Mouse (Mus musculus): ENCODE measurements around the gene Gm47791.
A peak's percentile ranks its signal among the peaks of the same experiment; 100 is the strongest.

Gm47791 gene

GRCm38 (mm10) chr1:82771022-82771586 lies at the start of gene Gm47791:
TSS of gene Gm47791 (minus strand) at chr1:82771243.
- no peak for DNase-seq

GRCm38 (mm10) chr1:82820626-82821186 lies 49.7 kb upstream of the Gm47791 start:
- no peak for DNase-seq

- no peak for DNase-seq
Observed at GRCm38 (mm10) chr1:82820179-82820578, 49.1 kb upstream of the Gm47791 start.

GRCm38 (mm10) chr1:82819366-82819765 lies 48.3 kb upstream of the Gm47791 start:
- no peak for DNase-seq

DNA sequence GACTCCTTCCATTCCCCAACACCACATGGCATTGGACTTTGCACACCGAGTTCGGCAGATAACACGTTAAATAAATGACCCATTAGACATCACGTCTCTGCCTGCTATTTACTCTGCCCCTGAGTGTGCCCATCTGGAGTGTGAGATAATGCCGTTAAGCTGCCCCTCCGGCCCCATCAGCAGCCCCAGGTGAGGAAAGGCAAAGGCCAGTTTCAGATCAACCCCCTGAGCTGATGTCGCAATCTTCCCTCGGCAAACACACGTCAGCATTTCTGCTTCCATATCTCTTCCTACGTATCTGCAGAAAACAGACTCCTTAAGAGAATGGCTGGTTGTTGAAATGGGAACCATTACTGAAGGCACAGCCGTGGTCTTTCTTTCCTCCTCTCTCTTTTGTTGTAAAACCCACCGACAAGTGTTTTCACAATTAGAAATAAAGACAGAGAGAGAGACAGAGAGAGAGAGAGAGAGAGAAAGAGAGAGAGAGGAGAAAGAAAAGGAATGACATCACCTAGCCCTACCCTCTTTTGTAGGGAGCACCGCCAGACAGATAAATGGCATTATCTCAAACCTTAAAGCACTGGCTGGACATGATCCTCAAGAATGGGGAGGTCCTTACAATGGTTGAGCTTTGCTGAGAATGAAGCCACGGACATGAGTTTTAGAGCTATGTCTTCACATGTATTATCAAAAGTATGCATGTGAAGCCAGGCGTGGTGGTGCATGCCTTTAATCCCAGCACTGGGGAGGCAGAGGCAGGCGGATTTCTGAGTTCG lies 45.1 kb upstream of the Gm47791 start:
- DNase-seq = no peak

DNA sequence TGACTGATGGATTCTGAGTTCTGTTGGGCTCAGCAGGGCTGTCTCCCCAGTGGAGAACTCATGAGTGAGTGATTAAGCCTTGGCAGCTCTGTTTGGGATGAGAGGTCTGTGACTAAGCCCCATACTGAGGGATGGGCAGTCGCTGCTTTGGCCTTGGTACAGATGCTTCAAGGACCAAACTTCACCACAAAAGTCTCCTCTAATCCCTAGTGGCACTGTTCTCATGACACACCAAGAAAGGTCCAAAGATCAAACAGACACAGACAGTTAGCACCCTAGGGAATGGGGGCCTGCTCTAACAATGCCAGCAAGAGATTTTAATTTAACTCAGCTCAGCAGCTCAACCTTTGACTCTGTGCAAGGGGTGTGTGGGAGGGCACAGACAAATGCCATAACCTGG lies 40.7 kb upstream of the Gm47791 start:
- DNase-seq = no peak

DNA sequence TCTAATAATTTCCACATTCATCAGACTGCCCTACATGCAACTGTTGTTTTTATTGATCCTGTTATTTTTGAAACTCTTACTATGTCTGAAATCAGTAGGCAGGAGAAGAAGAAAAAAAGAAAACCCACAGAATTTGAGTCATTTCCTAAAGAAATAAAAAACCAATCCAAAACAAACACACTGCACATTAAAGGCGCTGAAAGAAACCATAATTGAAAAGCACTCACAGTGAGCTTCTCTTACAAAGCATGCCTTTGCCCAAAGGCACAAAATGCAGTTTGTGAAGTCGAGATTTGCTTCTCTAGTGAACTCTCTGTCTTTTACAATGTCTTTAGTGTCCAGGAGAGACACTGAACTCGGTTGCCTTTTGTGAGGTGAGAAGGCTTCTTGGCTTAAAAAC lies 37.5 kb upstream of the Gm47791 start:
- DNase-seq = no peak

GRCm38 (mm10) chr1:82807206-82807605 lies 36.2 kb upstream of the Gm47791 start:
- DNase-seq = no peak

- no peak for DNase-seq
Observed at GRCm38 (mm10) chr1:82806391-82806790, 35.3 kb upstream of the Gm47791 start.

DNA sequence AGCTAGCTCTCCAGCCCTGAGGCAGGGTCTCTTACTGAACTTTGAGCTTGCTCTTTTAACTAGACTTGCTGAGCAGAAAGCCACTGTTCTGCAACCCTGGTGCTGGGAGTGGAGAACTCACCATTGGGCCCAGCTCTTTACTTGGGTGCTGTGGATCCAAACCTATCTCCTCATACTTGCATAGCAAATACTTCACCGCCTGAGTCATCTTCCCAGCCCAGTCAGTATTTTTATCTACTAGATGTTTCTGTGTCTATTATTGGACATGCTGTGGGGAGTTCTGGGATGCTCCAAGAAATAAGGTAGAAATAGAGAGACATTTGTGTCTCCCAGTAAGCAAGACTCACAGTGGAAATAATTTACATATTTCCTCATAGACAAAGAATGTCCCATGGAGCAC lies 33.0 kb upstream of the Gm47791 start:
- no peak for DNase-seq

GRCm38 (mm10) chr1:82803608-82804007 lies 32.6 kb upstream of the Gm47791 start:
- DNase-seq = no peak

DNA sequence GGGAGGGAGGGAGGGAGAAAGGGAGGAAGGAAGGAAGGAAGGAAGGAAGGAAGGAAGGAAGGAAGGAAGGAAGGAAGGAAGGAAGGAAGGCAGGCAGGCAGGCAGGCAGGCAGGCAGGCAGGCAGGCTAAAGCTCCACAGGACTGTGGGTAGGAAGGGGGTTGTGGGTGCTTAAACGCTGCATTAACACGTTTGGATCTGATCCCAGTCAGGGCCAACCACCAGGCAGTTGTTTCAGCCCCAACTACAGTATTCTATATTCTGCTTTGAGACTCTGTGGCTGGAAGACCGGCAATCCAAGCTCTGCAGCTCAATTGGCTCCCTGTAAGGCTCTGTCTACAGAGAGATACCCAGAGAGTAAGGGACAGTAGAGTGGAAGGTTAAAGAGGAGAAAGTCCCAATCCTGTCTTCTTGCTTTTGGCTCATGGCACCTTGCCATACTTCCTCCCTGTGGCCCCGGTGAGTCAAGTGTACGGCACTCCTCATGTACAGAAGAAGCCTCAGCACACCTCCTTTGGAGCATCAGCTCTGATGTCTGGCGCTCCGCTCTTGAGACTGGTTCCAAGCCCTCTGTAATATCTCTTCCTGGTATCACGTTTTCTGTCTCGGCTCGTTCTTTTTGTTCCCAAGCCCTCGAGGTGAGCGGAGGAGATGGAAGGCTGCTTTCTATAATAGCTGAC lies 30.2 kb upstream of the Gm47791 start:
- no peak for DNase-seq

DNA sequence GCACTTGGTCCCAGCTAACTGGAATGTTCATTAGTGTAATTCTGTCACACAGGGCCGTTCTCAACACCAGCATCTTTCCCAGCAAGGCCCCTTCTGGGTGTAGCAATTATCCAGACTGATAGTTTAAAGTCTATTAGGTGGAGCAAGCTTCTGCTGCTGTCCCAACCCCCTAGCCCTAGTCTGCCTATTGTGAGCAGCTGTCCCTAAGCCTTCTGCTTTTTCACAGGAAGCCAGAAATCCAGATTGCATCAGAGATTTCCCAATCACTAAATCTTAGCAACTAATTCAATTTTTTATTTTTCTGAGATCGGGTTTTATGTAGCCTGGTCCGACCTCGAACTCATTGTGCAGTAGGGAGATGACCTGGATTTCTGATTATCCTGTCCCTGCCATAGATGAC lies 27.9 kb upstream of the Gm47791 start:
- DNase-seq = no peak

GRCm38 (mm10) chr1:82798304-82798703 lies 27.3 kb upstream of the Gm47791 start:
- no peak for DNase-seq

DNA sequence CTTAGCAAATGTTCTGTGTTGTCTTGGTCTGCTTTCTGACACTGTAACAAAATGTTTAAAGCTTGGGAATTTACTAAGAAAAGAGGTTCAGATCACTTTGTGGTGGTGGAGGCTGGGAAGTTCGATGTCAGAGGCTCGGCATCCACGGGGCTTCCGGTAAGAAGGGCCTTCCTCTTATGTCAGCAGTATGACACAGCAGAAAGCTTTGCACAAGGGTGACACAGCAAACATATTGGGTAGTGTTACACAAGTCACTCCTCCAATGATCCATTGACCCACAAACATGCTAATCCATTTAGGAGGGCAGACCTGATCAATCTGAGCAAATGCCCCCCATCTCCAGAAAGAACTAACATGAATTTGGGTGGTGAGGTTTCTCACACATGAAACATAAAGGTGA lies 26.0 kb upstream of the Gm47791 start:
- DNase-seq = no peak

DNA sequence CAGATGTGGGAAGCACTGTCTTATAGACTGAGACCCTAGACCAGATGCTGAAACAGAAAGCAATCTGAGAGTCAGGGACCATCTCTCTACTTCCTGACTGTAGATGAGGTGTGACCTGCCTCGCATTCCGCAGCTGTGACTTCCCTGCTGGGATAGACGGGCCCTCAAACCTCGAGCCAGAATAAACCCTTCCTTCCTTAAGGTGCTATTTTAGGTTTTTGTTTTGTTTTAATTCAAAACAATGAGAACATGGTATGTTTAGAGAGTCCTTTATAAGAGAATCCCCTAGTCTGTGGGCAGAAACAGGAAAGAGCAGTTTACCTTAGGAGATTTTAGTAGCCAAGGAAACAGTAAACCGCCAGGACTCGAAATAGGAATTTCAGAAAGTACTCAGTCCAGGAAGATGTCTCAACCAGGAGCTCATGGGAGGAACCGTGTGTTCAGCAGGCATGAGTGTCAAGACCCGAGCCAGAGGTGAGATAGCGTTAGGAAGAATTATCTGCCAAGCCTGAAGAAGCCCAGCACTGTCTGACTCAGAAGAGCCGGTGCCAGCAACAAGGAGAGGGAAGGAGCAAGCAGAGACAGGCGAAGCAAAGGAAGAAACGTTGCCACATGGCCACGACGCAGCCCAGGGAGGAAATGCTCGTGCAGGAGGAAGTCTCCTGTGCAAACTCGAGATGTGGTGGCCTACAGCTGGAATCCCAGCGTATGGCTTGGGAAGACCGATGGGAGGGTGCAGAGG lies 24.8 kb upstream of the Gm47791 start:
- DNase-seq = no peak

DNA sequence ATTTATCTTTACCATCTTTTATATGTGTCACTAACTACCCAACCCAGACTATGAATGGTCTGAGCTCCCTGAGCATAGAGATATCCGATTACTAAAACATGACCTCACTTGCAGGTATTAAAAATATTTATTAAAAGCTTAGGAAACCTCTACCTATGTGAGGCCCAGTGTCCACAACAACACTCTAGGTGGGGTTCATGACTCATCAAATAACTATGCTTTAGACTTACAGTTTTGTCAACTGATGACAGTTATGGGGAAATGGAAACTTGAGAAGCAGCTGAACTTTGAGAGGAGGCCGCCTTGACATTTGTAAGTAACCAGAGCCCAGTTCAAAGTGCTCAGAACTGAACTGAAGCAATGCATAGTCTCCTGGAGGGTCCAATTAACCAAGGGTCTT lies 24.2 kb upstream of the Gm47791 start:
- DNase-seq = no peak

- peak; percentile 54 for DNase-seq
Observed at GRCm38 (mm10) chr1:82793986-82794385, 22.9 kb upstream of the Gm47791 start.

DNA sequence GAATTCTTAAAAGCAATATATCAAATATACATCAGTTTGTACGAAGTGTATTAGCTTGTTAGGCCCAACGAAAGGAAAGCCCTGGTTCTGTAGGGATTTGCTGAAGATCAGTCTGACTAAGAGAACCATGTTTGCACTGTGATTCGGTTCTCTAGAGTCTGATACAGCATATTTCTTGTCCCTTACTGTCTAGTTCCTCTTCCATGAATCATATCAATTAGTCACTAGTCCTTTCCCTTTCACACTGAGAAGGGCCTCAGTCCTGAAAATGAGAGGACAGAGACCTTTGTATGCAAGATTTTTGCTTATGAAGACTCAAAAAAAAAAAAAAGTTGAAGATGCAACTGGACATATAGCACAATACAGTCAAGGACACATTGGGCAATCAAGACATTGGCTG lies 22.1 kb upstream of the Gm47791 start:
- no peak for DNase-seq

GRCm38 (mm10) chr1:82792238-82792637 lies 21.2 kb upstream of the Gm47791 start:
- no peak for DNase-seq

DNA sequence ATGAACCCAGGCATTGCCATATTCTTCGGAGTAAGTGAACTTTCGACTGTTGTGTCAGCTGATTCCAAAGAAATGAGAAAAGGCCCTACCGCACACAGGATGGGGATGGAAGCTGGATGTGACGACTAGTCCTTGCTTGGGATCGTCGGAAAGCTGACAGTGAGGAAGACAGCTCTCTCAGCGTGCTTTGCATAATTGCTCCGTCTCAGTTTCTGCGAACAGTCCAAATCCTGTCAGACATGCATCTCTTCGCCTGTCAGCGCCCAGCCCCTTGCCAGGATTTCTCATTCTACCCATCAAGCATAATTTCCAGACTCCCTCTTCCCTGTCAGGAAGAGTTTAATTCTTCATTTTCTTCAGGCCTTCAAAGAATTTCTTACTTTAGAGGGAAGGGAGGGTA lies 20.1 kb upstream of the Gm47791 start:
- DNase-seq = no peak

DNA sequence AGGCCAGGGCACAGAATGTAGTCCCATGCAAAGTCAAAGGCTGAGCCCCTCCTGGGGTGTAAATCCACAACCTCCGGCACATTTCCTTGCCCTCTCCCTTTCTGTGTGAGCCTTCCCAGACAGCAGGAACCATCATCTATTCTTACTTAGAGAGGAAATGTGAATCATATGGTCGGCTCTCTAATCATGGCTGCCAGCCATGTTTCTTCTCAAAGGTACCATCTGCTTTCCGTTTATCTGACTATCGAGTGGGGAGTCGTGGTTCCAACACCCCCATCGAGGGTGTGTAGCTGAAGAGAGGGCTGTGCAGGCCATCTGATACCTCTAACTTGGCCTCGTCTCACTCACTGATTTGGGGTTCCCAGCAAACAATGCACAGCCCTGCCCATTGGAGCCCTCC lies 17.0 kb upstream of the Gm47791 start:
- DNase-seq = no peak

GRCm38 (mm10) chr1:82787414-82787813 lies 16.4 kb upstream of the Gm47791 start:
- peak; percentile 57 for DNase-seq

Data from right cerebral cortex, adult 18-20 months (tissue).